Comparison of ENCODE assay signal across 28 mouse cellular contexts in the genomic region with DNA sequence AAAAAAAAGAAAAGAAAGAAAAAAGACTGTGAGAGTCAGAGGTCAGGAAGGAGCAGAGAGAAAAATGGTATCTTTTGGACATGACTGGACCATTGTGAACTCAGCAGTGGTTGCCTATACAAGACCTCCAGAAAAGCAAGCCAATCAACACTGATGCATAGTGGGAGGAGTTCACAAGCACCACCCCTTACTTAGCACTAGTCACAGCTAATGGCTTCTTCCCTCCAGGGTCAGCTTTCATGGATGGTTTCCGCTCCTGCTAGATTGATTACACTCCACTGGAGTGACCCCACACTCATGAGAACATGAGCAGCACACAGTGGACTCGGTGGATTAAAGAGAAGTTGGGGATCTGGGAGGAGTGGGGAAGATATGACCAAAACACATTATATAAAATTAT. TPM values are rescaled to one million over a fixed set of nuclear protein-coding genes. Genes with fewer than 3 reads are reported as not detected.
DNase-seq lines count a peak whose midpoint lies in the region; ATAC-seq lines count a peak whose summit lies in the region.
"Had no signal": no experiment of that assay in that cellular context is flagged by ENCODE, and none has a peak within 500 bp of the region (broad histone marks: within the 10 kb centered on the region; RNA-seq: fewer than 3 reads in every experiment).

No protein-coding gene starts in this region.

- no peak overlapping the region for H3K9ac ChIP-seq in forebrain, embryonic 11.5 days (ENCODE audit: low read length)
- H3K9ac ChIP-seq in forebrain, embryonic 14.5 days (ENCODE audit: low read length) = no peak overlapping the region
- no peak overlapping the region for H3K9ac ChIP-seq in kidney, embryonic 15.5 days
- H3K9ac ChIP-seq in embryonic facial prominence, embryonic 14.5 days (ENCODE audit: low read depth, low read length) = no peak overlapping the region
- H3K9ac ChIP-seq: forebrain, postnatal 0 days; heart, embryonic 15.5 days; hindbrain, embryonic 12.5 days; limb, embryonic 13.5 days; midbrain, embryonic 13.5 days had no signal

- no peaks in the 10 kb centered on the region for H3K36me3 ChIP-seq in forebrain, embryonic 11.5 days (ENCODE audit: control insufficient read depth, insufficient read depth, low read length)
- peaks cover 9% of the 10 kb centered on the region; the same call in 1 of the 2 replicates for H3K36me3 ChIP-seq in forebrain, embryonic 14.5 days (ENCODE audit: control insufficient read depth, insufficient read depth, low read length)
- H3K36me3 ChIP-seq in kidney, embryonic 15.5 days = peaks cover 1% of the 10 kb centered on the region; the same call in 1 of the 2 replicates
- H3K36me3 ChIP-seq in embryonic facial prominence, embryonic 14.5 days (ENCODE audit: control insufficient read depth, insufficient read depth, low read length) = 0 out of 2 replicates have a peak, but pooled peaks cover 4% of the 10 kb centered on the region
- H3K36me3 ChIP-seq: heart, embryonic 15.5 days had no signal

- no peaks in the 10 kb centered on the region for H3K4me1 ChIP-seq in forebrain, embryonic 11.5 days (replicated peaks; ENCODE audit: control insufficient read depth, insufficient read depth, low read length)
- H3K4me1 ChIP-seq in forebrain, embryonic 14.5 days (ENCODE audit: control insufficient read depth, insufficient read depth, low read length) = no peaks in the 10 kb centered on the region
- peaks cover 63% of the 10 kb centered on the region for H3K4me1 ChIP-seq in kidney, embryonic 15.5 days
- no peaks in the 10 kb centered on the region for H3K4me1 ChIP-seq in embryonic facial prominence, embryonic 14.5 days (ENCODE audit: control insufficient read depth, insufficient read depth, low read length)
- H3K4me1 ChIP-seq: hindbrain, embryonic 12.5 days; limb, embryonic 13.5 days; midbrain, embryonic 13.5 days had no signal

- no peak overlapping the region for H3K27ac ChIP-seq in forebrain, embryonic 11.5 days (ENCODE audit: low read depth, low read length)
- H3K27ac ChIP-seq in forebrain, embryonic 14.5 days (ENCODE audit: low read depth, low read length) = no peak overlapping the region
- H3K27ac ChIP-seq in kidney, embryonic 15.5 days = peak overlapping the region; percentile 66
- H3K27ac ChIP-seq in embryonic facial prominence, embryonic 14.5 days (replicated peaks; ENCODE audit: low read depth, low read length) = no peak overlapping the region
- H3K27ac ChIP-seq: forebrain, embryonic 10.5 days; heart, embryonic 15.5 days; hindbrain, embryonic 12.5 days; limb, embryonic 13.5 days; midbrain, embryonic 13.5 days had no signal

- no peak overlapping the region for H3K4me2 ChIP-seq in forebrain, embryonic 11.5 days (ENCODE audit: low read depth, low read length, severe bottlenecking)
- no peak overlapping the region for H3K4me2 ChIP-seq in forebrain, embryonic 14.5 days (ENCODE audit: low read length)
- H3K4me2 ChIP-seq in kidney, embryonic 15.5 days = no peak overlapping the region
- H3K4me2 ChIP-seq in embryonic facial prominence, embryonic 14.5 days (ENCODE audit: low read depth, low read length) = no peak overlapping the region
- H3K4me2 ChIP-seq: heart, embryonic 15.5 days; hindbrain, embryonic 12.5 days; limb, embryonic 13.5 days; liver, embryonic 11.5 days; midbrain, embryonic 13.5 days had no signal

- no peak overlapping the region for H3K4me3 ChIP-seq in forebrain, embryonic 11.5 days (ENCODE audit: low read depth, low read length)
- no peak overlapping the region for H3K4me3 ChIP-seq in forebrain, embryonic 14.5 days (ENCODE audit: low read depth, low read length)
- no peak overlapping the region for H3K4me3 ChIP-seq in kidney, embryonic 15.5 days (replicated peaks)
- no peak overlapping the region for H3K4me3 ChIP-seq in embryonic facial prominence, embryonic 14.5 days (ENCODE audit: low read depth, low read length)
- H3K4me3 ChIP-seq: forebrain, embryonic 10.5 days; heart, embryonic 15.5 days; hindbrain, embryonic 12.5 days; limb, embryonic 13.5 days; midbrain, embryonic 13.5 days had no signal

- H3K9me3 ChIP-seq in forebrain, embryonic 11.5 days (ENCODE audit: control insufficient read depth, low read length) = no peaks in the 10 kb centered on the region
- no peaks in the 10 kb centered on the region for H3K9me3 ChIP-seq in forebrain, embryonic 14.5 days (replicated peaks; ENCODE audit: control insufficient read depth, low read length)
- no peaks in the 10 kb centered on the region for H3K9me3 ChIP-seq in kidney, embryonic 15.5 days (replicated peaks)
- H3K9me3 ChIP-seq in embryonic facial prominence, embryonic 14.5 days (ENCODE audit: control insufficient read depth, low read length) = no peaks in the 10 kb centered on the region
- H3K9me3 ChIP-seq: forebrain, embryonic 10.5 days; heart, embryonic 15.5 days; hindbrain, embryonic 12.5 days; limb, embryonic 13.5 days; midbrain, embryonic 13.5 days had no signal

- DNase-seq in forebrain, embryonic 11.5 days (ENCODE audit: low spot score) = peak; percentile 6
- no peak for DNase-seq in forebrain, embryonic 14.5 days (ENCODE audit: low spot score)
- DNase-seq in kidney, postnatal 10 days = no peak
- peak; percentile 50 for DNase-seq in R1 (ENCODE audit: low read depth, low spot score)
- DNase-seq in embryonic facial prominence, embryonic 14.5 days (ENCODE audit: low spot score) = no peak
- DNase-seq in cerebellum, adult 11-12 months = no peak
- no peak for DNase-seq in T-cell, adult 2 months (ENCODE audit: low spot score)
- DNase-seq: adrenal gland, adult 2 months; adrenal gland, postnatal 36 days; cerebellum, adult 2 months; cerebellum, postnatal 14 days; forebrain, postnatal 0 days; gastrocnemius, postnatal 10 days; kidney, adult 11 months; kidney, postnatal 4 days; lung, postnatal 36 days; right cerebral cortex, postnatal 4 days; thymus, adult 2 months; thymus, postnatal 36 days had no signal

- 77% methylated on average over 2 of the region's 2 CpGs for WGBS in forebrain, embryonic 11.5 days
- 82% methylated on average over 2 of the region's 2 CpGs for WGBS in forebrain, embryonic 14.5 days
- 31% methylated on average over 2 of the region's 2 CpGs for WGBS in kidney, embryonic 15.5 days
- WGBS in embryonic facial prominence, embryonic 14.5 days = 50% methylated on average over 2 of the region's 2 CpGs

- ATAC-seq in forebrain, embryonic 11.5 days (replicated peaks; ENCODE audit: low FRiP score) = 0 out of 2 replicates have a peak, but pooled peaks have one; percentile 6
- ATAC-seq in forebrain, embryonic 14.5 days = no peak; the same call in 1 of the 2 replicates
- ATAC-seq in kidney, embryonic 15.5 days (replicated peaks; ENCODE audit: low FRiP score) = peak; percentile 55
- ATAC-seq in embryonic facial prominence, embryonic 14.5 days (ENCODE audit: low read depth) = 0 out of 2 replicates have a peak, but pooled peaks have one; percentile 9
- ATAC-seq: activated CD4-positive, CD25-positive, alpha-beta regulatory T cell, adult 4 months; CD4-positive, CD25-positive, alpha-beta regulatory T cell, adult 4 months; forebrain, postnatal 0 days; midbrain, embryonic 13.5 days had no signal

- H3K27me3 ChIP-seq in forebrain, embryonic 11.5 days (ENCODE audit: control insufficient read depth, insufficient read depth, low read length) = no peaks in the 10 kb centered on the region
- H3K27me3 ChIP-seq in forebrain, embryonic 14.5 days (replicated peaks; ENCODE audit: control insufficient read depth, insufficient read depth, low read length) = no peaks in the 10 kb centered on the region
- H3K27me3 ChIP-seq in kidney, embryonic 15.5 days = no peaks in the 10 kb centered on the region
- H3K27me3 ChIP-seq in embryonic facial prominence, embryonic 14.5 days (replicated peaks; ENCODE audit: control insufficient read depth, insufficient read depth, low read length) = no peaks in the 10 kb centered on the region
- H3K27me3 ChIP-seq: heart, embryonic 15.5 days; hindbrain, embryonic 12.5 days; limb, embryonic 13.5 days; midbrain, embryonic 13.5 days had no signal

RNA-seq across cellular contexts. Expression of gene Sh2d4b, which starts 7.2 kb away (rescaled TPM):
- 0.96 and 1.4 TPM in 2 replicates for polyA plus RNA-seq in forebrain, embryonic 11.5 days (2014; fragmentation: Nextera tagmentation; extraction: Ambion mirVana)
- polyA plus RNA-seq in forebrain, embryonic 14.5 days (2014; fragmentation: Nextera tagmentation; extraction: Ambion mirVana) = 1.5 and 1.8 TPM in 2 replicates
- 0.85 and 0.92 TPM in 2 replicates for polyA plus RNA-seq in kidney, embryonic 15.5 days (2015; fragmentation: Nextera tagmentation; extraction: Ambion mirVana)
- 1.8 and 1.9 TPM in 2 replicates for polyA plus RNA-seq in embryonic facial prominence, embryonic 14.5 days (2014; fragmentation: Nextera tagmentation; extraction: Ambion mirVana)
- polyA plus RNA-seq: activated CD4-positive, CD25-positive, alpha-beta regulatory T cell, adult 4 months had no signal

Comparison
In these comparisons a context has a peak if more than half of its experiments do, and no peak if none do; other contexts are left out.
1. DNase-seq: peak in forebrain, embryonic 11.5 days (single experiment) and R1 (single experiment); none in forebrain, embryonic 14.5 days (single experiment), kidney, postnatal 10 days (single experiment), embryonic facial prominence, embryonic 14.5 days (single experiment), cerebellum, adult 11-12 months (single experiment) and T-cell, adult 2 months (single experiment).